Mouse (Mus musculus): ENCODE results near the gene Atg4d. TPM values are rescaled to one million over a fixed set of nuclear protein-coding genes. Genes with fewer than 3 reads are reported as not detected.

Atg4d gene
- polyA plus RNA-seq, 1 experiment from 2014 or later: 52.8 TPM

- Histone ChIP-seq H3K9ac (ENCODE audit: low read depth, low read length) (no peak overlapping the region), H3K27me3 (replicated peaks; ENCODE audit: control insufficient read depth, insufficient read depth, low read length) (no peaks in the 10 kb centered on the region), H3K4me2 (ENCODE audit: low read length) (peak overlapping the region; percentile 52), H3K4me3 (ENCODE audit: low read length) (peak overlapping the region; percentile 28), H3K27ac (ENCODE audit: low read depth, low read length) (no peak overlapping the region), H3K4me1 (ENCODE audit: control insufficient read depth, insufficient read depth, low read depth, low read length) (peaks cover 3% of the 10 kb centered on the region), H3K9me3 (ENCODE audit: control insufficient read depth, low read length) (no peaks in the 10 kb centered on the region), H3K36me3 (ENCODE audit: control insufficient read depth, insufficient read depth, low read length) (peaks cover 7% of the 10 kb centered on the region)
- ATAC-seq: no peak
- WGBS: 17% methylated on average over 7 of the region's 7 CpGs
These were observed 39.7 kb upstream of the Atg4d start for GRCm38 (mm10) chr9:21225415-21225758.

- Histone ChIP-seq H3K27me3 (replicated peaks; ENCODE audit: control insufficient read depth, insufficient read depth, low read length) (no peaks in the 10 kb centered on the region), H3K4me1 (ENCODE audit: control insufficient read depth, insufficient read depth, low read depth, low read length) (no peaks in the 10 kb centered on the region; the same call in 1 of the 2 replicates), H3K4me2 (ENCODE audit: low read length) (peak overlapping the region; percentile 59), H3K27ac (ENCODE audit: low read depth, low read length) (no peak overlapping the region), H3K9me3 (ENCODE audit: control insufficient read depth, low read length) (no peaks in the 10 kb centered on the region), H3K4me3 (ENCODE audit: low read length) (peak overlapping the region; percentile 26), H3K9ac (ENCODE audit: low read depth, low read length) (peak overlapping the region; percentile 54), H3K36me3 (ENCODE audit: control insufficient read depth, insufficient read depth, low read length) (peaks cover 17% of the 10 kb centered on the region)
- WGBS: 13% methylated on average over 16 of the region's 16 CpGs
- peak; percentile 58 for ATAC-seq
These were observed 37.8 kb upstream of the Atg4d start for GRCm38 (mm10) chr9:21227342-21227741.

DNA sequence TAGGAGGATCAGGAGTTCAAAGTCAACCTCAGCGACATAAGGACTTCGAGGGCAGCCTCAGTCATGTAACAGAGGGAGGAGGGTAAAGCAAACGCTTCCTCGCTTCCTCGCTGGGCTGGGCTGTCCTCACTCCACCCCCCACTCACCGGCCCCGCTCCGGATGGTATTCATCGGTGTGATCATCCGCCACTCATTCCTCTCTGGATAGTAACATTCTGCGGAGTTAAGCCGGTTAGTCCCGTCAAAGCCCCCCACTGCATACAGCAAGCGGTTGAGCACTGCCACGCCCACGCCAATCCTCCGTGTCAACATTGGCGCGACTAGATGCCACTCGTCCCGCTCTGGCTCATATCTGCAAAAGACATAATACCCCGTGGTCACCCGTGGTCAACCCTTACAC, 33.5 kb upstream of the Atg4d start:
- no peak overlapping the region for H3K27ac ChIP-seq (ENCODE audit: low read depth, low read length)
- 56% methylated on average over 23 of the region's 23 CpGs for WGBS
- no peak overlapping the region for H3K9ac ChIP-seq (ENCODE audit: low read depth, low read length)
- no peak overlapping the region for H3K4me2 ChIP-seq (ENCODE audit: low read length)
- no peaks in the 10 kb centered on the region; the same call in 1 of the 2 replicates for H3K4me1 ChIP-seq (ENCODE audit: control insufficient read depth, insufficient read depth, low read depth, low read length)
- no peaks in the 10 kb centered on the region for H3K27me3 ChIP-seq (replicated peaks; ENCODE audit: control insufficient read depth, insufficient read depth, low read length)
- ATAC-seq: no peak
- peaks cover 35% of the 10 kb centered on the region for H3K36me3 ChIP-seq (ENCODE audit: control insufficient read depth, insufficient read depth, low read length)
- no peaks in the 10 kb centered on the region for H3K9me3 ChIP-seq (ENCODE audit: control insufficient read depth, low read length)
- no peak overlapping the region for H3K4me3 ChIP-seq (ENCODE audit: low read length)

DNA sequence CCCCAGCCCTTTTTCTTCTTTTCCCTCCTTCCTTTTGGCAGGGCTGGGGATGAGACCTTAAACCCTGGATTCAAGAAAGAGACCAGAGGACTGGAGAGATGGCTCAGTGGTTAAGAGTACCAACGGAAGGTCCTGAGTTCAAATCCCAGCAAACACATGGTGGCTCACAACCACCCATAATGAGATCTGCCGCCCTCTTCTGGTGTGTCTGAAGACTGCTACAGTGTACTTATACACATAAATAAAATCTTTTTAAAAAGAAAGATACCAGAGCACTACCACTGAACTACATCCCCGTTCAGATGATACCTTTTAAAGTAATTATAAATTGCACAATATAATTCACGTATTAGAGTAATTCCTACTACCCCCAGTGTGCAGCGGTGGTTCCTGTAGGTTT, 32.2 kb upstream of the Atg4d start:
- Histone ChIP-seq H3K4me2 (ENCODE audit: low read length) (no peak overlapping the region), H3K27ac (ENCODE audit: low read depth, low read length) (no peak overlapping the region), H3K4me3 (ENCODE audit: low read length) (no peak overlapping the region), H3K9me3 (ENCODE audit: control insufficient read depth, low read length) (no peaks in the 10 kb centered on the region), H3K27me3 (replicated peaks; ENCODE audit: control insufficient read depth, insufficient read depth, low read length) (no peaks in the 10 kb centered on the region), H3K9ac (ENCODE audit: low read depth, low read length) (no peak overlapping the region), H3K4me1 (ENCODE audit: control insufficient read depth, insufficient read depth, low read depth, low read length) (peaks cover 13% of the 10 kb centered on the region), H3K36me3 (ENCODE audit: control insufficient read depth, insufficient read depth, low read length) (peaks cover 35% of the 10 kb centered on the region)
- ATAC-seq: no peak
- WGBS: 92% methylated on average over 5 of the region's 5 CpGs

DNA sequence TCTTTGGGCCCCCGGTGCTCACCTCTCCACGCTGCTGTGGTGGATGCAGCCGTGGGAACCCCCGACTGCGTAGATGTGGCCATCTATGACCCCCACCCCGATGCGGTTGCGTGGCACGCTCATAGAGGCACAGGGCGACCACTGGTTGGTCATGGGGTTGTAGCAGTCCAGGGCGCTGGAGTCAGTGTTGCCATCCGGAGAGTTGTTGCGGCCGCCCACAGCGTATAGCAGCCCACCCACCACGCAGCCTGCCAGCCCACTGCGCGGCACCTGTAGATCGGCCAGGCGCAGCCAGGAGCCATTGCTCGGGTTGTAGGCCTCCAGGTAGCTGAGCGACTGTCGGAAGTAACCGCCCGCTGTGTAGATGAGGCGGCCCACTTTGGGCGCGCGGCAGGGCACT, 31.7 kb upstream of the Atg4d start:
- Histone ChIP-seq H3K27me3 (replicated peaks; ENCODE audit: control insufficient read depth, insufficient read depth, low read length) (no peaks in the 10 kb centered on the region), H3K36me3 (ENCODE audit: control insufficient read depth, insufficient read depth, low read length) (peaks cover 35% of the 10 kb centered on the region), H3K9me3 (ENCODE audit: control insufficient read depth, low read length) (no peaks in the 10 kb centered on the region), H3K4me2 (ENCODE audit: low read length) (no peak overlapping the region), H3K27ac (ENCODE audit: low read depth, low read length) (no peak overlapping the region), H3K4me3 (ENCODE audit: low read length) (no peak overlapping the region), H3K9ac (ENCODE audit: low read depth, low read length) (no peak overlapping the region), H3K4me1 (ENCODE audit: control insufficient read depth, insufficient read depth, low read depth, low read length) (peaks cover 15% of the 10 kb centered on the region)
- WGBS: 86% methylated on average over 29 of the region's 29 CpGs
- ATAC-seq: no peak

GRCm38 (mm10) chr9:21233805-21234204, 31.3 kb upstream of the Atg4d start:
- Histone ChIP-seq H3K36me3 (ENCODE audit: control insufficient read depth, insufficient read depth, low read length) (peaks cover 35% of the 10 kb centered on the region), H3K9me3 (ENCODE audit: control insufficient read depth, low read length) (no peaks in the 10 kb centered on the region), H3K4me3 (ENCODE audit: low read length) (no peak overlapping the region), H3K9ac (ENCODE audit: low read depth, low read length) (no peak overlapping the region), H3K4me2 (ENCODE audit: low read length) (no peak overlapping the region), H3K27me3 (replicated peaks; ENCODE audit: control insufficient read depth, insufficient read depth, low read length) (no peaks in the 10 kb centered on the region), H3K4me1 (ENCODE audit: control insufficient read depth, insufficient read depth, low read depth, low read length) (peaks cover 15% of the 10 kb centered on the region), H3K27ac (ENCODE audit: low read depth, low read length) (no peak overlapping the region)
- ATAC-seq: no peak
- WGBS: 68% methylated on average over 28 of the region's 28 CpGs

GRCm38 (mm10) chr9:21235341-21235740, 29.8 kb upstream of the Atg4d start:
- Histone ChIP-seq H3K36me3 (ENCODE audit: control insufficient read depth, insufficient read depth, low read length) (peaks cover 29% of the 10 kb centered on the region), H3K4me3 (ENCODE audit: low read length) (no peak overlapping the region), H3K9ac (ENCODE audit: low read depth, low read length) (no peak overlapping the region), H3K27ac (ENCODE audit: low read depth, low read length) (no peak overlapping the region), H3K4me2 (ENCODE audit: low read length) (no peak overlapping the region), H3K27me3 (replicated peaks; ENCODE audit: control insufficient read depth, insufficient read depth, low read length) (no peaks in the 10 kb centered on the region), H3K4me1 (ENCODE audit: control insufficient read depth, insufficient read depth, low read depth, low read length) (peaks cover 20% of the 10 kb centered on the region), H3K9me3 (ENCODE audit: control insufficient read depth, low read length) (no peaks in the 10 kb centered on the region)
- no peak for ATAC-seq
- 91% methylated on average over 4 of the region's 4 CpGs for WGBS

DNA sequence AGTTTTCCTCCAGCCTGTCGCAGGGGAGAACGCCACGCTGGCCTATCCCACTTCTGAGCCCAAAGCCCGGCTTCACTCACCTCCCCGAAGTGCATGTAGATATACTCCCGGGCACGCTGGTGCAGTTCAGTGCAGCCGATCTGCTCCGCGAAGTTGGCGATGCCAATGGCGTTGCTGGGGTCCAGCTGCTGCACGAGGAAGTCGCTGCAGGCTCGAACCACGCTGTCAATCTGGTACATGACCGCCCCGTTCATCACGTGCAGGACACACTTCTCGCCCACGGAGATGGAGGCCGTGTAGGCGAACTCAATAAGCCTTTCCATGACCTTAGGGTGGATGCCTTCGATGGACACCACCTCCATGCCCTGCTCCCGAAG, 28.1 kb upstream of the Atg4d start:
- no peaks in the 10 kb centered on the region for H3K9me3 ChIP-seq (ENCODE audit: control insufficient read depth, low read length)
- 81% methylated on average over 25 of the region's 25 CpGs for WGBS
- peak overlapping the region; percentile 98 for H3K9ac ChIP-seq (ENCODE audit: low read depth, low read length)
- H3K36me3 ChIP-seq (ENCODE audit: control insufficient read depth, insufficient read depth, low read length): peaks cover 18% of the 10 kb centered on the region
- H3K27me3 ChIP-seq (replicated peaks; ENCODE audit: control insufficient read depth, insufficient read depth, low read length): no peaks in the 10 kb centered on the region; the same call in 1 of the 2 replicates
- ATAC-seq: no peak
- H3K4me3 ChIP-seq (ENCODE audit: low read length): peak overlapping the region; percentile 80
- peak overlapping the region; percentile 83 for H3K4me2 ChIP-seq (ENCODE audit: low read length)
- H3K27ac ChIP-seq (ENCODE audit: low read depth, low read length): no peak overlapping the region
- peaks cover 20% of the 10 kb centered on the region for H3K4me1 ChIP-seq (ENCODE audit: control insufficient read depth, insufficient read depth, low read depth, low read length)

GRCm38 (mm10) chr9:21237368-21238003, 27.6 kb upstream of the Atg4d start:
- WGBS: 18% methylated on average over 19 of the region's 19 CpGs
- peaks cover 18% of the 10 kb centered on the region for H3K36me3 ChIP-seq (ENCODE audit: control insufficient read depth, insufficient read depth, low read length)
- no peaks in the 10 kb centered on the region for H3K9me3 ChIP-seq (ENCODE audit: control insufficient read depth, low read length)
- peak overlapping the region; percentile 87 for H3K27ac ChIP-seq (ENCODE audit: low read depth, low read length)
- peaks cover 20% of the 10 kb centered on the region for H3K4me1 ChIP-seq (ENCODE audit: control insufficient read depth, insufficient read depth, low read depth, low read length)
- H3K4me2 ChIP-seq (ENCODE audit: low read length): peak overlapping the region; percentile 83
- H3K27me3 ChIP-seq (replicated peaks; ENCODE audit: control insufficient read depth, insufficient read depth, low read length): peaks cover 3% of the 10 kb centered on the region
- H3K4me3 ChIP-seq (ENCODE audit: low read length): peak overlapping the region; percentile 80
- H3K9ac ChIP-seq (ENCODE audit: low read depth, low read length): peak overlapping the region; percentile 98
- peak; percentile 40 for ATAC-seq

Data from hindbrain, embryonic 16.5 days (tissue).